Mouse (Mus musculus) embryo, embryonic 10 days (tissue): ENCODE measurements at regions not wholly inside any gene's neighbourhood (a gene's known extent, or its start where the extent isn't known, plus 50 kb on each side); places are given as distances from the start of the nearest gene placed in this dataset.
A peak's percentile ranks its signal among the peaks of the same experiment; 100 is the strongest.

Source experiments
- DNase-seq: peaks from one replicate; pipeline ENCODE4 v3.0.0-alpha.2; 2015; ENCODE audit warnings: low spot score

DNA sequence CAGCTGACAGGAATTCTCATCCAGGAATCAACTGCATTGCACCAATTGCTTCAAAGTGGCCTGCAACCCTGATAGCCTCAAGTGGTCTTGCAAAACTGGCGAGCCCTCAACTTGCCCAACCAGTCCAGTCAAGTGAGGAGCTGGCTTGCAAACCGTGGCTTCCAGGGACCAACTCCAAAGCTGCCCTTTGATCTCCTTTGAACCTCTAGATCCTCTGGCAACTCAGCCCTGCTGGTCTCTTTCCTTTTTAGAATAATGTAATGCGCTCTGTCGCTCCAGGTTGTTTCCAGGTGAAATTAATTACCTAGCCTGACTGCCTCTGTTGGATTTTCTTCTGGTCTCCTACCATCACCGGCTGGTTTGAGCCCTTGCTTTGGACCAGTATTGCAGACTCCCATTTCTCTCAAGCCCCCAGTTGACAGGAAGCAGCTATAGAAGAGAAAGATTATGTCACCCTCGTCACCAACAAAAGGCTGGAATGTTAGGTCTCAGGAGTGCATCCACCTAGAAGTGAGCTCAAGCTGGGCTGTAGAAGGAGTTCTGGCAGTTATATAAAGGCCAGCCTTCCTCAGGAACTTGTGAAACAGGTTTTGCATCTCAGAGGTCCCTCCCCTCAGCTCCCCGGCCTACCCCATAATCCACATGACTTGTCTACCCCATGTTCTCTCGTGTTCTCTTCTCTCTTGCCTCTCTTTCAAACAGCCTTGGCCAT, 49.8 kb upstream of the Abcd3 start:
- peak; percentile 18 for DNase-seq
